Mouse (Mus musculus): Measurements from ENCODE around the gene Gps1. TPM values are rescaled to one million over a fixed set of nuclear protein-coding genes. Genes with fewer than 3 reads are reported as not detected.

The Gps1 gene
- total RNA-seq, 4 experiments from 2014 or later: 65.4 to 71.6 (median 69.3) TPM

Other genes with a start within 250 kb of the Gps1 start
- gene Mcrip1, start 234.5 kb upstream of the Gps1 start, total RNA-seq (2022): 10 to 100 TPM; 18.6 to 20.5 (median 20.1) TPM
- 100 to 1,000 TPM; 157 to 382 (median 178) TPM for gene Ppp1r27, start 233.1 kb upstream of the Gps1 start, total RNA-seq (2022)
- gene P4hb, start 211.0 kb upstream of the Gps1 start, total RNA-seq (2022): 100 to 1,000 TPM; 162 to 245 (median 209) TPM
- gene Arhgdia, start 202.6 kb upstream of the Gps1 start, total RNA-seq (2022): 10 to 100 TPM; 74.3 to 86.2 (median 80.7) TPM
- gene Alyref, start 185.9 kb upstream of the Gps1 start, total RNA-seq (2022): 10 to 100 TPM; 20.1 to 40.8 (median 35.8) TPM
- gene Anapc11, start 185.9 kb upstream of the Gps1 start, total RNA-seq (2022): 10 to 100 TPM; 42.5 to 54.1 (median 49.7) TPM
- gene Npb, start 175.8 kb upstream of the Gps1 start, total RNA-seq (2022): not detected
- gene Pcyt2, start 166.3 kb upstream of the Gps1 start, total RNA-seq (2022): 10 to 100 TPM; 20.0 to 26.8 (median 26.0) TPM
- gene Sirt7, start 159.0 kb upstream of the Gps1 start, total RNA-seq (2022): 1 to 10 TPM; 2.6 to 4.5 (median 3.8) TPM
- 10 to 100 TPM; 49.5 to 63.3 (median 59.3) TPM for gene Mafg, start 150.7 kb upstream of the Gps1 start, total RNA-seq (2022)
- gene Pycr1, start 140.5 kb upstream of the Gps1 start, total RNA-seq (2022): 1 to 10 TPM; 3.7 to 5.3 (median 4.8) TPM
- gene Myadml2, start 136.1 kb upstream of the Gps1 start, total RNA-seq (2022): 100 to 1,000 TPM; 112 to 153 (median 132) TPM
- gene Notum, start 123.1 kb upstream of the Gps1 start, total RNA-seq (2022): under 1 TPM in 1 of 4 experiments, not detected in 3; 0.22 TPM
- gene Aspscr1, start 111.3 kb upstream of the Gps1 start, total RNA-seq (2022): 10 to 100 TPM; 32.2 to 39.8 (median 35.2) TPM
- 10 to 100 TPM; 26.1 to 31.0 (median 27.3) TPM for gene Cenpx, start 70.5 kb upstream of the Gps1 start, total RNA-seq (2022)
- gene Lrrc45, start 70.3 kb upstream of the Gps1 start, total RNA-seq (2022): 1 to 10 TPM; 1.8 to 4.4 (median 2.9) TPM
- 1 to 10 TPM in 2 of 4 experiments, under 1 TPM in 2; 0.75 to 1.2 (median 0.89) TPM for gene Rac3, start 62.8 kb upstream of the Gps1 start, total RNA-seq (2022)
- 1 to 10 TPM; 7.9 to 9.8 (median 8.7) TPM for gene Dcxr, start 57.0 kb upstream of the Gps1 start, total RNA-seq (2022)
- 10 to 100 TPM in 2 of 4 experiments, 1 to 10 TPM in 2; 6.1 to 30.8 (median 10.4) TPM for gene Cbr2, start 52.2 kb upstream of the Gps1 start, total RNA-seq (2022)
- 10 to 100 TPM; 14.8 to 40.9 (median 19.1) TPM for gene Hmga1b, start 21.5 kb upstream of the Gps1 start, total RNA-seq (2022)
- gene Rfng, start 65 bp upstream of the Gps1 start, total RNA-seq (2022): 10 to 100 TPM; 10.8 to 13.6 (median 13.1) TPM
- gene Dus1l, start 12.1 kb downstream of the Gps1 start, total RNA-seq (2022): 10 to 100 TPM; 29.0 to 36.8 (median 35.0) TPM
- 10 to 100 TPM in 2 of 4 experiments, 1 to 10 TPM in 2; 8.4 to 12.2 (median 9.4) TPM for gene Fasn, start 40.3 kb downstream of the Gps1 start, total RNA-seq (2022)
- gene Ccdc57, start 148.6 kb downstream of the Gps1 start, total RNA-seq (2022): 1 to 10 TPM; 2.3 to 5.4 (median 3.6) TPM
- gene Slc16a3, start 164.2 kb downstream of the Gps1 start, total RNA-seq (2022): 100 to 1,000 TPM; 268 to 367 (median 304) TPM
- gene Csnk1d, start 207.1 kb downstream of the Gps1 start, total RNA-seq (2022): 10 to 100 TPM; 50.9 to 64.8 (median 53.1) TPM

All from gastrocnemius, adult 8-10 months (tissue).